Mouse (Mus musculus): ENCODE results near the gene Hivep3. TPM values are rescaled to one million over a fixed set of nuclear protein-coding genes. Genes with fewer than 3 reads are reported as not detected.
A peak's percentile ranks its signal among the peaks of the same experiment; 100 is the strongest.

Hivep3 gene
- polyA plus RNA-seq, 1 experiment from 2014 or later = 19.0 TPM

GRCm38 (mm10) chr4:120104599-120104998 is 371.0 kb downstream of the Hivep3 start:
- H3K4me2 ChIP-seq = no peak overlapping the region
- H3K9ac ChIP-seq = no peak overlapping the region
- WGBS = 53% methylated on average over 5 of the region's 5 CpGs
- no peaks in the 10 kb centered on the region for H3K27me3 ChIP-seq (replicated peaks)
- 0 out of 2 replicates have a peak, but pooled peaks cover 2% of the 10 kb centered on the region for H3K36me3 ChIP-seq (replicated peaks)
- 0 out of 2 replicates have a peak, but pooled peaks cover 3% of the 10 kb centered on the region for H3K9me3 ChIP-seq
- ATAC-seq (replicated peaks) = no peak
- no peak overlapping the region for H3K27ac ChIP-seq
- H3K4me3 ChIP-seq = no peak overlapping the region
- H3K4me1 ChIP-seq = no peaks in the 10 kb centered on the region

GRCm38 (mm10) chr4:120106362-120106761 is 372.8 kb downstream of the Hivep3 start:
- Histone ChIP-seq H3K4me3 (no peak overlapping the region), H3K4me1 (no peaks in the 10 kb centered on the region), H3K4me2 (no peak overlapping the region), H3K27me3 (replicated peaks) (no peaks in the 10 kb centered on the region), H3K9ac (no peak overlapping the region), H3K36me3 (replicated peaks) (0 out of 2 replicates have a peak, but pooled peaks cover 2% of the 10 kb centered on the region), H3K9me3 (no peaks in the 10 kb centered on the region), H3K27ac (no peak overlapping the region)
- ATAC-seq (replicated peaks) = no peak
- 91% methylated on average over 3 of the region's 3 CpGs for WGBS

GRCm38 (mm10) chr4:120107787-120108186 is 374.2 kb downstream of the Hivep3 start:
- Histone ChIP-seq H3K9ac (no peak overlapping the region), H3K4me1 (no peaks in the 10 kb centered on the region), H3K36me3 (replicated peaks) (0 out of 2 replicates have a peak, but pooled peaks cover 2% of the 10 kb centered on the region), H3K27me3 (replicated peaks) (no peaks in the 10 kb centered on the region), H3K9me3 (no peaks in the 10 kb centered on the region), H3K4me3 (no peak overlapping the region), H3K27ac (no peak overlapping the region), H3K4me2 (no peak overlapping the region)
- WGBS = 83% methylated on average over 8 of the region's 8 CpGs
- ATAC-seq (replicated peaks) = no peak

- Histone ChIP-seq H3K9me3 (no peaks in the 10 kb centered on the region), H3K27me3 (replicated peaks) (no peaks in the 10 kb centered on the region), H3K4me1 (no peaks in the 10 kb centered on the region), H3K9ac (no peak overlapping the region), H3K27ac (no peak overlapping the region), H3K36me3 (replicated peaks) (no peaks in the 10 kb centered on the region), H3K4me2 (no peak overlapping the region), H3K4me3 (no peak overlapping the region)
- 90% methylated on average over 3 of the region's 3 CpGs for WGBS
- ATAC-seq (replicated peaks) = no peak
These were observed 381.9 kb downstream of the Hivep3 start for GRCm38 (mm10) chr4:120115516-120115915.

GRCm38 (mm10) chr4:120116312-120116711 is 382.7 kb downstream of the Hivep3 start:
- 91% methylated on average over 1 of the region's 1 CpGs for WGBS
- H3K4me3 ChIP-seq = no peak overlapping the region
- H3K36me3 ChIP-seq (replicated peaks) = no peaks in the 10 kb centered on the region
- no peak overlapping the region for H3K9ac ChIP-seq
- no peaks in the 10 kb centered on the region for H3K4me1 ChIP-seq
- no peak overlapping the region for H3K4me2 ChIP-seq
- H3K27ac ChIP-seq = no peak overlapping the region
- no peaks in the 10 kb centered on the region for H3K9me3 ChIP-seq
- ATAC-seq (replicated peaks) = no peak
- no peaks in the 10 kb centered on the region for H3K27me3 ChIP-seq (replicated peaks)

GRCm38 (mm10) chr4:120120276-120120675 is 386.7 kb downstream of the Hivep3 start:
- Histone ChIP-seq H3K27me3 (replicated peaks) (no peaks in the 10 kb centered on the region), H3K4me1 (no peaks in the 10 kb centered on the region), H3K27ac (no peak overlapping the region), H3K4me3 (no peak overlapping the region), H3K9me3 (no peaks in the 10 kb centered on the region), H3K36me3 (replicated peaks) (no peaks in the 10 kb centered on the region), H3K9ac (no peak overlapping the region), H3K4me2 (no peak overlapping the region)
- ATAC-seq (replicated peaks) = no peak
- 35% methylated on average over 8 of the region's 8 CpGs for WGBS

- Histone ChIP-seq H3K4me1 (no peaks in the 10 kb centered on the region), H3K27me3 (replicated peaks) (no peaks in the 10 kb centered on the region), H3K9ac (no peak overlapping the region), H3K9me3 (no peaks in the 10 kb centered on the region), H3K36me3 (replicated peaks) (no peaks in the 10 kb centered on the region), H3K27ac (no peak overlapping the region), H3K4me3 (no peak overlapping the region), H3K4me2 (no peak overlapping the region)
- WGBS = 78% methylated on average over 6 of the region's 6 CpGs
- no peak for ATAC-seq (replicated peaks)
These were observed 391.1 kb downstream of the Hivep3 start for GRCm38 (mm10) chr4:120124656-120125055.

DNA sequence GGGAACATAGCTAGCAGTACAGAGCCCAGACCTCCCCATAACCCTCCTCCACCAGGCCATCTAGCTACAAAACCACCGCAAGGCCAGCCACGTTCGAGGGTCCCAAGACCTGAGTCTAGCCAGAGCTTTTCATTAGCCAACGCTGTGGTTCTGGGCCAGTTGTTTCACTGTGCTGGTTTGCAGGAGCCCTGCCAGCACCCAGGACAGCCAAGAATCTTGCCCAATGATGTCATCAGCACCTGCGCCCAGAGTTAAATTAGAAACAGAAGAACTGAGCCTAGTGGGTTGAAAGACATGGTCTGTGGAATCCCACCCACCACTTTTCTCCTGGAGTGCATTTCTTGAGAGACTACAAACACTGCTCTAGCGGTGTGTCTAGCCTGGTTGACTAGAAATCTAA is 392.5 kb downstream of the Hivep3 start:
- Histone ChIP-seq H3K27me3 (replicated peaks) (no peaks in the 10 kb centered on the region), H3K4me3 (no peak overlapping the region), H3K36me3 (replicated peaks) (no peaks in the 10 kb centered on the region), H3K4me1 (no peaks in the 10 kb centered on the region), H3K9ac (no peak overlapping the region), H3K9me3 (no peaks in the 10 kb centered on the region), H3K27ac (no peak overlapping the region), H3K4me2 (no peak overlapping the region)
- ATAC-seq (replicated peaks) = no peak
- 84% methylated on average over 6 of the region's 6 CpGs for WGBS

GRCm38 (mm10) chr4:120127333-120127732 is 393.7 kb downstream of the Hivep3 start:
- Histone ChIP-seq H3K36me3 (replicated peaks) (no peaks in the 10 kb centered on the region), H3K27me3 (replicated peaks) (no peaks in the 10 kb centered on the region), H3K9ac (no peak overlapping the region), H3K27ac (no peak overlapping the region), H3K9me3 (no peaks in the 10 kb centered on the region), H3K4me2 (no peak overlapping the region), H3K4me3 (no peak overlapping the region), H3K4me1 (no peaks in the 10 kb centered on the region)
- WGBS = 84% methylated on average over 3 of the region's 3 CpGs
- ATAC-seq (replicated peaks) = no peak

DNA sequence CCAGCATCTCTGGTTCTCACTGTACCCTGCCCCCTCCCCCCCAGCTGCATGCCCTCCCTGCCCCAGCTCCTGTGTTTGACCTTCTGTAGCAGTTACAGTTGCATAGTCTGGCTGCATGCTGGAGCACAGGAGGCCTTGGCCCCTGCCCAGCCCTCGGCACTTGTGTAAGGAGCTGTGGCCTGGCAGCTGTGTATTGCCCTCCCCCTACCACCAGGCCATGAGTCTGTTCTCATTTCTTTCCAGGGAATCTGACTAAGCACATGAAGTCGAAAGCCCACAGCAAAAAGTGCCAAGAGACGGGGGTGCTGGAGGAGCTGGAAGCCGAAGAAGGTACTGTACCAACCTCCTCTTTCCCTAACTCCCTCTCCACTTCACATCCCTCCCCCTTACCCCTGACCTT is 394.4 kb downstream of the Hivep3 start:
- Histone ChIP-seq H3K4me1 (no peaks in the 10 kb centered on the region), H3K4me3 (no peak overlapping the region), H3K27ac (no peak overlapping the region), H3K9me3 (no peaks in the 10 kb centered on the region), H3K9ac (no peak overlapping the region), H3K4me2 (no peak overlapping the region), H3K27me3 (replicated peaks) (no peaks in the 10 kb centered on the region), H3K36me3 (replicated peaks) (no peaks in the 10 kb centered on the region)
- WGBS = 81% methylated on average over 4 of the region's 4 CpGs
- no peak for ATAC-seq (replicated peaks)

DNA sequence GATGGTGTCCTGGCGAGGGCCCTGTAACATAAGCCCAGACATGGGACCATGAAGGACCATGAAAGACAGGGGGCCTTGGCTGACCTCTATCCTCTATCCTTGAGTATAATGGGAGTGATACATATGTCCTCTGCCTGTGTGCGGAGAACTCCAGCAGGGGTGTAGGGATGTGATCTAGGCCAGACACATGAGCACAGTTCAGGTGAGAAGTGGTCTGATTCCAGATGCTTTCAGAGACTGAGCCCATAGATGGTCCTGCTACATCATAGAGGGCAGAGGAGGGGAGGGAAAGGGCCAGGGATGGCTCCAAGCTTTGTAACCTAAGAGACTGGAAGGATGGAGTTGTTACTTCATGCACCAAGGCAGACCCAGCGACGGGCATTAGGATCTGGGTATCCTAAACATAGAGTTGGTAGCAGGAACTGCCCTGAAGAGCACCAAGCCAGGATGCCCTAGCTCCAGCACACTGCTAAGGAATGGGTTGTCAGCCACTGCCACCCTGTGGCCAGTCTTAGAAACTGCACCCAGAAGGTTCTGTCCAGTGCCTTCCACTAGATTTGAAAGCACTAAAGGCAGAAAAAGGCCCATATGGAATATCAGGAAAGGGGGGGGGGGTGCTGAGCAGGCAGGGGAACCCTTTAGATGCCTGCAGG is 395.8 kb downstream of the Hivep3 start:
- H3K36me3 ChIP-seq (replicated peaks) = no peaks in the 10 kb centered on the region
- peak; percentile 80 for ATAC-seq (replicated peaks)
- no peak overlapping the region for H3K9ac ChIP-seq
- no peak overlapping the region for H3K4me3 ChIP-seq
- H3K4me2 ChIP-seq = no peak overlapping the region
- WGBS = 36% methylated on average over 4 of the region's 4 CpGs
- no peaks in the 10 kb centered on the region for H3K9me3 ChIP-seq
- H3K27me3 ChIP-seq (replicated peaks) = no peaks in the 10 kb centered on the region
- H3K4me1 ChIP-seq = no peaks in the 10 kb centered on the region
- no peak overlapping the region for H3K27ac ChIP-seq

- H3K4me2 ChIP-seq = no peak overlapping the region
- no peak overlapping the region for H3K4me3 ChIP-seq
- ATAC-seq (replicated peaks) = no peak
- WGBS = 73% methylated on average over 4 of the region's 4 CpGs
- H3K9ac ChIP-seq = no peak overlapping the region
- H3K36me3 ChIP-seq (replicated peaks) = no peaks in the 10 kb centered on the region
- H3K4me1 ChIP-seq = no peaks in the 10 kb centered on the region
- no peaks in the 10 kb centered on the region for H3K9me3 ChIP-seq
- H3K27me3 ChIP-seq (replicated peaks) = no peaks in the 10 kb centered on the region
- H3K27ac ChIP-seq = no peak overlapping the region
These were observed 397.3 kb downstream of the Hivep3 start for GRCm38 (mm10) chr4:120130926-120131325.

- H3K4me2 ChIP-seq = no peak overlapping the region
- no peaks in the 10 kb centered on the region for H3K9me3 ChIP-seq
- ATAC-seq (replicated peaks) = no peak
- no peaks in the 10 kb centered on the region for H3K27me3 ChIP-seq (replicated peaks)
- 77% methylated on average over 24 of the region's 24 CpGs for WGBS
- H3K9ac ChIP-seq = no peak overlapping the region
- H3K36me3 ChIP-seq (replicated peaks) = no peaks in the 10 kb centered on the region
- no peak overlapping the region for H3K27ac ChIP-seq
- no peaks in the 10 kb centered on the region for H3K4me1 ChIP-seq
- no peak overlapping the region for H3K4me3 ChIP-seq
These were observed 398.0 kb downstream of the Hivep3 start for GRCm38 (mm10) chr4:120131441-120132220.

Measured in midbrain, embryonic 15.5 days (tissue).